Mouse (Mus musculus) thymus, postnatal 4 days (tissue): ENCODE results near the gene Cacnb1.

ENCODE experiments used
- DNase-seq: peaks from one replicate; pipeline ENCODE4 v3.0.0; 2021

The Cacnb1 gene

DNA sequence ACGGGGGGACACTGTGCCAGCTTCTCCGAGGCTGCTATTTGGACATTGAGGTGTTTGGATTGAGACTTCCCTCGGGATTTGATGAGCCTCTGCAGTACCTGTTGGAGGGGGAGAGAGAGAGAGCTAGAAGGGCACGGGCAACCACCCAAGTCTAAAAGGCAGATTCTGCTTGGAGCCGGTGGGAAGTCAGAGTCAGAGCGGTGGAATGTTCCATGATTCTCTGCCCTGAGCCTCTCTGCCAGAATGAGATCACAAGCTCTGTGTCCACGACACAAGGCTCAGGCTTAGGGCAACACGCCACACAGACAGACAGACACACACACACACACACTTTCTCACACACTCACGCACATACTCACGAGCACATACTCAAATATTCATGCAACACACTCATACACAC is 17.1 kb downstream of the Cacnb1 start:
- no peak for DNase-seq

DNA sequence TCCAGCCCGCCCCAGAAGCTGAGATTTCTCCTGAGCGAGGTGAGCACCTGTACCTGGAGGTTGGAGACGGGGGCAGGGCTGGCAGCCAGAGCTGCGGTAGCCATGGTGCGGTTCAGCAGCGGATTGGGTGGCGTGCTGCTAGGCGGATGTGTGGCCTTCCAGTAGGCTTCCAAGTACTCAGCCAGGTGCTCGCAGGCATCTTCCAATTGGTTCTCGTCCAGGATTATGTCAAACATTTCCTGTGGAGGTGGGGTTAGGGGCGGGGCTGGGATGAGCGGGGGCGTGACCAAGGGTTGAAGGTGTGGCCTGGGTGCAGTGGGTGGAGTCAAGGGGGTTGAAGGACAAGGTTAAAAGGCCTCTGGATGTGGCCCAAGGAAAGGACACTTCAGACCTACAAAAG is 17.8 kb downstream of the Cacnb1 start:
- DNase-seq, result peak; percentile 52

DNA sequence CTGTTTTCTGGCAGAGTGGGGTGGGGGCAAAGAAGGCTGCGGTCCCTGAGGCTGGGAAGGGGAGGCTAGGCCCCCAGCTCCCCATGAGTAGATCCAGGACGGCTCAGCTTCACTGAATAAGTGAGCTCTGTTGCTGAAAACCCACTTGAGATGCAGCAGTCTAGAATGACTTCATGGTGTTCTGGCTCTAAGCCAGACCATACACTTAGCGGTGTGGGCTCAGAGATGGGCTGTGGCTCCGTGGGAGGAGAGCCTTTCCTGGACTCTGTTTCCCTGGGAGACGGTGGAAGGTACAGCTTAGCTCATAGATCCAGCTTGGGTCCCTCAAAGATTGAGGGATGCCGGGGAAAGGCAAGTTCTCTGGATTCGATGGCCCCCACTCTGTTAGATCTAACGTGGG is 18.7 kb downstream of the Cacnb1 start:
- no peak for DNase-seq

DNA sequence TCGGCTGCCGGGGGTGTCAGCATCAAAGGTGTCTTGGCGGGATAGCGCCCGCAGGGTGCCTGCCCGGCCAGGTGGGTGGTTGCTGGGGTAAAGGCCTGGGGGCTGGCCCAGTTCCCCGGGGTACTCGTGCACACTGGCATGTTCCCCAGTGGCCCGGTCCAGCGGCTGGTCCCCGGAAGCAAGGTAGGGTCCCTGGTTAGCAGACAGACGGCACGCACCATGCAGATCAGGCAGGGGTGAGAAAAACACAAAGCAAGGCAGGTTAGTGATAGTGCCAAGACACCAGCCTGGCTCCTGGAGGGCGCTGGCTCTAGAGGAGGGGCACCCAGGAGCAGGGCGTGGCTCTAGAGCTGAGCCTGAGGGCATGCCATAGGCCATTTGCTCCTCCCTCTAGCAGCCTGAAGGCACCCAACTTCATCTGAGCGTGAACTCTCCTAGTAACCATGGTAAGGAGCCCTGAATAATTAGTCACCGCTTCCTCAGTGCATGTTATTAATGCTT is 19.6 kb downstream of the Cacnb1 start:
- peak; percentile 76 for DNase-seq

DNA sequence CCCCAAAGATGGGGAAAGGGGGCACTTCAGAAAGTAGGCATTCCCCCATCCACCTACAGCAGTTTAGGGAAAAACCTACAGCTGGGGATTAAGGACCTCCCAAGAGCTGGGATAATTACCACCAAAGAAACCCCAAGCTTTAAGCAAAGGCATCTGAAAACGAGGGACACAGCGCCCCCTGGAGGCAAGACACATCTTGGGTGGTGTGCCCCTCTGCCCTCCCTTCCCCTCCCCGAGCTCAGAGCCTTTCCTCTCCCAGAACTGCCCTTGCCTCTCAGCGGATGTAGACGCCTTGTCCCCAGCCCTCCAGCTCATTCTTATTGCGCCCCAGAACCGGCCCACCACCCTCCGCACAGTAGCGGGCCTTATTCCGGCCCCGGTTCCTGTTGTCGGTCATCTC is 20.2 kb downstream of the Cacnb1 start:
- peak; percentile 99 for DNase-seq

DNA sequence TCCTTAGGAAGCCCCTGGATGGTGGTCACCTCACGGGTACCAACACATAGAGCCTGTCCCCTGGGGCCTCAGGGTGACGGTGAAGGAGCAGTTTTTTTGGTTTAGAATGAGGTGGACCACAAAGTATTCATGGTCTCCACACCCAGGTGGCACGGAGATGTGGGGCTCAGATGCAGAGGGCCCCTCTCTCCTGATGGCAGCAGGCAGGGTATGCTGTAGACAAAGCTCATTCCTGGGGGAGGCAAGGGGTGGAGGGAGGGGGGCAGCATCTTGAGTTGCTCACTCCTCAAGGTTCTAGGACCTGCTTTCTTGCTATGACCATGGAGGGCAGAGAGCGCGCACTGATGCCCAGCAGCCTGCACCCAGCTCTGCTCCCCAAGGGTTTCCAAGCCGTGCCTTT is 20.8 kb downstream of the Cacnb1 start:
- DNase-seq, result peak; percentile 63

DNA sequence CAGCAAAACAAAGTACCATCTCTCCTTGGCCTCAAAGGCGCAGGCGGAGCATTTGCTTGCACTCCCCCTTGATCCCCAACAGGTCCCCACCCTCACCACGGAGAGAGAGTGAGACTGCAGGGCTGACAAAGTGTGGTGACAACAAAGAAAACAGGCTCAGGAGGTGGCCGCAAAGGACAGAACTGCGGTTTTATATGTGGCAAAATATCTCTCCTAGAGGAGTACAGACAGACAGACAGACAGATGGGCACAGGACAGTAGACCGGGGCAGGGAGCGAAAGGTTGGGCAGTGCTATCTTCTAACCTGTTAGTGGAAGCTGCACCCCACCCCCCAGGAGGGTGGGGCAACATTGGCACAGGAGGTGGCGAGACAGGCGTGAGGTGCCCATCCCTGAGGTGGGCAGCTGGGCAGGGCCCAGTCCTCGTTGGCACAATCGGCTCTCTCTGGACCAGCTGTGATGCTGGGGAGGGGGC is 21.4 kb downstream of the Cacnb1 start:
- peak; percentile 81 for DNase-seq

DNA sequence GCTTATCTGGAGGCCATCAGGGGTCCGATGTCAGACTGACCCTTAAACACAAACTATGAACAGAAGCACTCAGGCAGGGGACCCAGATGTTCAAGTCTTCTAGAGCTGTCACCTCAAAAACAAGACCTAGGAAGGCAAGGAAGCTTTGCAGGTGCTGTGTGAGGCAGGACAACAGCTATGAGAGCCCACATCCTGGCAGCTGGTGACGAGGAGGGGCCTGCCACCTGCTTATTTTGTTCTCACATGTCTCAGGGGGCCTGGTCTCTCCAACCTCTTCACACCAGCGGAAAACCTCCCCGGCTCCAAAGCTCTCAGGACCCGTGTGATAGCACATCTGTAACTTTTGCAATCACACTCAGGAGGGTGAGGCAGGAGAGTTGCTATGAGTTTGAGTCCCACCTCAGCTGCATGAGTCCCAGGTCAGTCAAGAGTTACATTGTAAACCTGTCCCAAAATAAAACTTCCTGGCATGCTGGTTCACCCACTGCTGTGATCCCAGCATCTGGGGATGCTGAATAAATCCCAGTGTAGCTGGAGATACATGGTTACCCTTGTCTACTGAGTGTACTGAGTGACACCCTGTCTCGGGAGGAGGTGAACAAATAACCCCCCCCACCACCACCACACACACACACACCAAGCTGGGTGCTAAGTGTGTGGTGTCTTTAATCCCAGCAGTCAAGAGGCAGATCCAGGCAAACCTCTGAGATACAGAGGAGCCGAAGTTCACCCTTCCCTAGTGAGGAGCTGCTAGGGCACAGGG is 22.3 kb downstream of the Cacnb1 start:
- peak; percentile 84 for DNase-seq

DNA sequence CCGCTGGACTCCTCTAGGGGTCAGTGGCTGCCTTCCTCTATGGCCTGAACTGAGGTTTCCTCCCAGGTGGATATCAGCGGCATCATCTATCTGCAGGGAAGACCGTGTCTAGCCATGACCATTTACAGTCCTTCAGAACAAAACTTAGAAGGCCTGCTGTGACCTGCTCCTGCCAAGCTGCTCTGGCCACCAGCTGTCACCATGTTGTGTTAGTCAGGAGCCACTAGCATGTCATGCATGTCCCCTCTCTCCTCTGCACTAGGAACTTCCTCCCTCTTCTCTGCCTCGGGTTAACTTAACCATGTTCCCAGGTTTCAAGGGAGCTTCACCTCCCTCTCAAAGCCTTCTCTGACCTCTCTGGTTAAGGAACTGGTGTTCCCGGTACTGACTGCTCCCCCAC is 23.1 kb downstream of the Cacnb1 start:
- peak; percentile 50 for DNase-seq

DNA sequence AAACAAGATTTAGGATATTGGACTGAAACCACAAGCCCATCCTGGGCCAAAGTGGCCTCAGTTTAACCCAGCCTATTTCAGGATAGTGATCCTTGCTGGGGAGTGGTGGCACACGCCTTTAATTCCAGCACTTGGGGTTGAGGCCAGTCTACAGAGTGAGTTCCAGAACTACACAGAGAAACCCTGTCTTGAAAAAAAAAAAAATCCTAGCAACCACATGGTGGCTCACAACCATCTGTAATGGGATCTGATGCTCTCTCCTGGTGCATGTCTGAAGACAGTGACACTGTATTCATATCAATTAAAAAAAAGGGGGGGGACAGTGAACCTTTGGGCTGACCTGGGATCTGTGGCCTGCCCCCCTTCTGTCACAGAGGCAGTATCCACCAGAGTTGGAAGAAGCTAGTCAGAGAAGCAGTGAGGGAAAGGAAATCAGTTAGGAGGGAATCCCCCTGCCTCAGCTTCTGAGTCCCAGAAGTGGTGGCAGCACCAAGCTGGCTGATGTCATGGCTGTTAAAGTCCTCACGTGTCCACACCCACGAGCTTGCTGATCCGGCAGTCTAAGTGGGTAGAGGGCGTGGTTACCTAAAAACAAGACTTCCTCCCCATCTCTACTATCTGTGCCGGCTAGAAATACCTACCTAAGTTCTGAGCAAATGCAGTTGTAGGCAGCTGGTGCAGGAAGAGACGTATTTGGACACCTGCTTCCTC is 23.8 kb downstream of the Cacnb1 start:
- peak; percentile 66 for DNase-seq

DNA sequence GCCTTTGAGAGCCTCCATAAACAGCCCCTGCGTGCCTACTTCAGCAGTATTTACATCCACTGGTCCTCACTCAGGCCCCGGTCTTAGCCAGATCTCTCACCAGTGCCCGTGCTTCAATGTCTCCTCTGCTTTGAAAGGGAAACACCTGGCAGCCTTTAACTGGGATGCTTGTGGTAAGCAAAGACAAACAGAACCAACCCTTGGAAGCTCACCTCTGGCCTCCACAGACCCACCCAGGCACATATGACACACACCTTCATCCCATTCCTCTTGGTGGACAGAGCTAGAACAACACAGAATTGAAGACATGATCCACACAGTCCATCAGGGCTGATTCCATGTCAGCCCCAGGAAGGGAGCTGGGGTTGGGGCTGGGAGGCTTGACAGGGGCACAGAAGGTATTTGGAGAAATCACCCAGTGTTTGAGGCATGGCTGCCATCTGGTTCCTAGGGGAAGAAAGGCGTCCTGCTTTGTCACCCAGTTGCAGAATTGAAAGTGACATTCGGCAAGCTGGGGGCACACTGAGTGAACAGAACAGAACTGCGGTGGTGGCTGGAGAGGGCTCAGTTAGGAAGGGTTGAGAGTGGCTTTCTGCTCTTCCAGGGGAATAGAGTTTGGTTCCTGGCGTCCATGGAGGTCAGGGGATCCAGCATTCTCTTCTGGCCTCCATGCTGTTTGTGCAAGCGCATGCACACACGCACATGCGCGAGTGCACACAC is 24.6 kb downstream of the Cacnb1 start:
- DNase-seq, result peak; percentile 59

DNA sequence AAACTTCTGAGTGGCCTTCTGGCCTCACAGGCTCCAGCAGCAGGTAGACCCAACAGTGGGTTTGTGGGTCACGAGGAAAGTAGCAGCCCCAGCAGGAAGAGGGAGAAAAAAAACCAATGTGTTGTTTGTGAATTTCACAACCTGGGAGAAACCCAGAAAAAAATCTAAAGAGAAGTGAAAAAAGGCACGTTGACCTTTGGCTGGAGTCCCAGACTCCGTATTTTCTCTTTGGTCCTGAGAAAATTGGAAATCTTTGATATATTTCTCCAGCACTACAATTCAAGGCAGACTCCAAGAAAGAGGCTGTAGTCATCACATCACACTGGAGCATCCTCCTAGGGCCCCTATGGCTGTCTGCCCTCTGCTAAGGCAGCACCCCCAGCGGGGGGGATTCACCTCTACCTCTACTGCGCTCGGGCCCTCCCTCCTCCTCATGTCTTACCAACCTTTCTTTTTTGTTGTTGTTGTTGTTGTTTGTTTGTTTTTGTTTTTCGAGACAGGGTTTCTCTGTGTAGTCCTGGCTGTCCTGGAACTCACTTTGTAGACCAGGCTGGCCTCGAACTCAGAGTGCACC is 25.4 kb downstream of the Cacnb1 start:
- peak; percentile 60 for DNase-seq

DNA sequence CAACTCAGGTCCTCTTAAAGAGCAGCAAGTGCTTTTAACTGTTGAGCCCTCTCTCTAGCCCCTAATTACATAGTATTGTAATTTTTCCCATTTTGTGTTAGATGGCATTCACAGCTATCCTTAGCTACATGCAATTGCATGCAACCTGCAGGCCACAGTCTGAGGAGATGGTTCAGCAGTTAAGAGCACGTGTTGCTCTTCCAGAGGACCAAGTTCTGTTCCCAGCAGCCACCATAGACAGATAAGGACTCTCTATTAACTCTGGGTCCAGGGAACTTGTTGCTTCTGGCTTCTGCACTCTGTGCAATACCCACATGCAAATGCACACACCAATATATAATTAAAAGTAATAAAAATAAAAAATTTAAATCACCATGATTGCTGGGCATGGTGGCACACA is 26.1 kb downstream of the Cacnb1 start:
- no peak for DNase-seq

DNA sequence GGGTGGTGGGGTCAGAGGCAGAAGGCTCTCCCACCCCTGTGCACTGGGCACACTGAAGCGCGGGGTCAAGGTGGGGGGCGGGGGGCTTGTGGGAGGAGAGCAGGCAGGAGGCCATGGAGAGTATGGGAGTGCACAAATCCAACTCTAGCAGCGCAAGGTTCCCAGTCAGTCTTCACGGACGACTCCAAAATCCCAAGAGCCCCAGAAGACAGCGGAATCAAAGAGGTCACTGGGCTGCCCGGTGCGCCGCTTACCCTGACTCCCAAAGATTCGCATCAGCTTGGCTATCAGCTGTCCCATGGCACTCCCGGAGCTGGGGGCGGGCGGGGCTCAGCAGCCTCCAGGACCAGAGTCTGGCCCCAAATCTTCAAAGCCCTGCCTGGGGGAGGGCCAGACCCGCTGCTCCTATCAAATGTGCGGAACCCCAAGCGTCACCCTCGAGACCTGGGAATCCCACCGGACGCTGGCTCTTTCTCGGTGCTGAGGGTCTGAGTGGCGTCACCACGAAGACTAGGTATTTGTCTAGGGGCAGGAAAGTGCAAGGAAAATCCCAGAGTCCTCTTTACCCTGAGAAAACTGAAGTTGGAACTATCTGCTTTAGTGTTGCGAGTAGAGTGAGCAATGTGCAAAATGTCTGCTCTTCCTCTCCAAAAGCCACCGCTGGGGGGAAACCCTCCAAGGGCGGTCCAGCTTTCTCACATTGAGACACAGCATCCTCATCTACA is 27.1 kb downstream of the Cacnb1 start, which contains the start of gene Arl5c:
Gene Arl5c, minus strand, starts transcription at position 618 of the 725 bp plus-strand sequence.
- DNase-seq, result peak; percentile 88

DNA sequence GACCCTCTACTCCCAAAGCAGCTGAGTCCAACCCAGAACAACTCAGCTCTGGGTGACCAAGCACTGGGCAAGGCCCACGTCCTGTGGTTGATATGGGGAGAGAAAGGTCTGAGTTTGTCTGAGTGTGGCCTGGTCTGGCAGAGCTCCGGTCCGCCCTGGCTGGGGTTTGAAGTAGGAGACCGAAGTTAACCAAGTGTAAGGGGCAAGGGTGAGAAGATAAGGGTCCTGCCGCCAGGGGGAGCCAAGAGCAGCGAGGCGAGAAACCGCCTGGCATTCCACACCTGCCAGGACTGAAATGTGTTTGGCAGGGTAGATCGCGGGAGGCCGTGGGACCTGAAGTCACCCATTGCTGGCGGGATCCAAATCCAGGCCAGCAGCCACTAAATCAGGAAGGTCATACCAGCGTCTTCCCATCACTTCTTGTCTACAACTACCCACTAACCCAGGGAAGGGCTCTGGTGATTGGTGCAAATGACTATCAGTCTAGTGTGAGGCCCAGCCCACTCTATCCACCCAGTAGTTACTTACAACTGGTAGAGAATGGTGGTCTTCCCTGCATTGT is 28.2 kb downstream of the Cacnb1 start:
- peak; percentile 99 for DNase-seq

DNA sequence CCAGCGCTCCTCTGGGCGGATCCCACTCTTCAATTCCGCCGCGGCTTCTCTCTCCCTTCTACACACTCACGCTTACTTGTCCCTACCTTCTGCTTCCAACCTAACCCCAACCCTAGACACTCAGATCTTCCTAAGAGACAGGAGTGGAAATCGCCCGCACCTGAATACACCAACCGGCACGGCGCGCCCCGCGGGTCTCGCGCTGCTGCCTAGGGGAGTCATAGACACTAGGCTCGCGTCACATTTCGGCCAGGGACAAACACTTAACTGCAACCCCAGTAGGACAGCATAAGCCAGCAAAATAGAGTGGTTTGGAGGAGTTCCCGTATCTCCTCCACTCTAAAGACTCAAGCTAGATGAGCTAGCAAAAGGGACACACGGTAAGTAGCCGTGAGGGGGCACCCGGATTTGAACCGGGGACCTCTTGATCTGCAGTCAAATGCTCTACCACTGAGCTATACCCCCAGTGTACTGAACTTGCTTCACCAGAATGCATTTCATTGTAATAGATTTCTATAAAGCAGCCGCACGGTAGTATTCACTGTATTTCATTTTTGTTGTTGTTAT is 34.2 kb downstream of the Cacnb1 start:
- DNase-seq, result peak; percentile 91

DNA sequence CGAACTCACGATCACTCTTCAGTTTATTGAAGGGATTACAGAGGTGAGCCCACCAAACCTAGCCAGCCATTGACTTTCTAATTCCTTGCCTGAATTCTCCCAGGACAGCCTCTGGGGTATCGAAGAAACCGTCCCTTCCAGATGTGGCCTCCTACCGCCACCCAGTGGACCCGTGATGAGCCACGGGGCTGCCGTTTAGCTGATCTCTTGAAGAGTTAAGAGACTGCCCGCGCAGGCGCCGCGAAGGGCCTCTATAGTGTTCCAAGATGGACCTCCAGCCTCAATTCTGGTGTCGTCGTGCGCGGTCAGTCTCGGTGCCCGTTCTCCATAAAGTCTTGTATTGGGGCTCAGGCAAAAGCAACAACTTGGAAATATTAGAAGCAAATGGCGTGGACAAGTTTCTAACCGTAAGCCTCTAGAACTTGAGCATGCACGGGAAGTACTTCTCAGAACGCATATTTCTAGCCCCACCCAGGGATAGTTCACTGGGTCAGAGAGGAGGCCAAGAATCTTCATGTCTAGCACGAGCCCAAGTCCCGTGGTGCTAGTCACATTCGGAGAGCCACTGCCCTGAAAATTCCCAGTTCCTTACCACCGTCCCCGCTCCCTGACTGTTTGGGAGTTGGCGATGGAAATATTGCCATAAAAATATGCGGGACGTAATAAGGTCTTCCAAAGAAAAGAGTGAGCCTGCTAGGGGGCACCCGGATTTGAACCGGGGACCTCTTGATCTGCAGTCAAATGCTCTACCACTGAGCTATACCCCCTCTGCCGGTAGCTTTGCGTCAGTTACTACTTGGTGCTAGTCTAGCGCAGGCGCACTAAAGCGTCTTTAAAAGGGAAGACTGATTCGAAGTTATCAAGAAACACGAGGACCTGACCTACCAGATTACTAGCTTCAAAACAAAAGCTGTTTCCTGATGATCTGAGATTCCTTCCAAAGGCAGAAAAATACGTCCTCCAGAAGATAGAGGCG is 35.0 kb downstream of the Cacnb1 start:
- peak; percentile 95 for DNase-seq

DNA sequence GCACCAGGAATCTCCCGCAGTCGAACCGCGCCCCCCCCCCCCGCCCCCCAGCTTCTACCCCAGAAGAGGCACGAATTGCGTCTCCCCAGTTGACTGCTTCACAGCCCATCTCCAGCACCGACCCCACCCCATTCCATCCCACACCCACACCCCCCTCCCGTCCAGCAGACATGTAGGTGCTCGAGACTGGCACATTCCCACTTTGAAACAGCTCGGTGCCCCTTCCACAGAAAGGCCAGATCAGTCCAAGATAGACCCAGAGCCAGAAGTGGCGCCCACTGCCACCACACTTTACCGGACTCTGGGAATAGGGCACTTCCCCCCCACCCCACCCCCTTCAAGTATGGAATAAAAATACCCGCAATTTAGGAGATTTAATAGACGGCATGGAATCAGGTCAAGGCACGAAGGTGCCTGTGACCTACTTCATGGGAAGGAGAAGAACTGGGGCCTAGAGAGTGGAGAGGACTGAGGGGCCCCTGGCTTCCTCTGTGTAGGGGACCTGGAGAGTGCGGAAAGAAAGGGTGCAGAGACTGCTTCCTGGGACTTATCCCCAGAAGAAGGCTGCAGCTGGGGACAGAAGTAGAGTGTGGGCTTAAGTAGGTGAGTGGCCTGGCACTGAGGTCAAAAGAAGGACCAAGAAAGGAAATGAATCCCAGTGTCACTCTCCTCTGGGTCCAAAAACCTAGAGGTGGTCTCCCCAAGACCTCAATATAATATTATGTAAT is 35.9 kb downstream of the Cacnb1 start:
- DNase-seq, result peak; percentile 54
